Mouse (Mus musculus) right cerebral cortex, postnatal 4 days (tissue): ENCODE measurements around the gene Col6a1.

Experiments
- DNase-seq: peaks from one replicate; pipeline ENCODE4 v3.0.0-alpha.2; 2022

The Col6a1 gene

GRCm38 (mm10) chr10:76674581-76674980 is 51.4 kb downstream of the Col6a1 start:
- no peak for DNase-seq

GRCm38 (mm10) chr10:76671939-76672338 is 54.0 kb downstream of the Col6a1 start:
- DNase-seq = no peak

- no peak for DNase-seq
Measured at GRCm38 (mm10) chr10:76668947-76669284, 57.1 kb downstream of the Col6a1 start.

- DNase-seq = no peak
Measured at GRCm38 (mm10) chr10:76668261-76668946, 57.6 kb downstream of the Col6a1 start.

GRCm38 (mm10) chr10:76667197-76667805 is 58.7 kb downstream of the Col6a1 start:
- no peak for DNase-seq

GRCm38 (mm10) chr10:76665551-76665950 is 60.4 kb downstream of the Col6a1 start:
- no peak for DNase-seq

GRCm38 (mm10) chr10:76664156-76665115 is 61.5 kb downstream of the Col6a1 start:
- DNase-seq = no peak
